Mouse (Mus musculus): Measurements from ENCODE around the gene Ddr2.

DNA sequence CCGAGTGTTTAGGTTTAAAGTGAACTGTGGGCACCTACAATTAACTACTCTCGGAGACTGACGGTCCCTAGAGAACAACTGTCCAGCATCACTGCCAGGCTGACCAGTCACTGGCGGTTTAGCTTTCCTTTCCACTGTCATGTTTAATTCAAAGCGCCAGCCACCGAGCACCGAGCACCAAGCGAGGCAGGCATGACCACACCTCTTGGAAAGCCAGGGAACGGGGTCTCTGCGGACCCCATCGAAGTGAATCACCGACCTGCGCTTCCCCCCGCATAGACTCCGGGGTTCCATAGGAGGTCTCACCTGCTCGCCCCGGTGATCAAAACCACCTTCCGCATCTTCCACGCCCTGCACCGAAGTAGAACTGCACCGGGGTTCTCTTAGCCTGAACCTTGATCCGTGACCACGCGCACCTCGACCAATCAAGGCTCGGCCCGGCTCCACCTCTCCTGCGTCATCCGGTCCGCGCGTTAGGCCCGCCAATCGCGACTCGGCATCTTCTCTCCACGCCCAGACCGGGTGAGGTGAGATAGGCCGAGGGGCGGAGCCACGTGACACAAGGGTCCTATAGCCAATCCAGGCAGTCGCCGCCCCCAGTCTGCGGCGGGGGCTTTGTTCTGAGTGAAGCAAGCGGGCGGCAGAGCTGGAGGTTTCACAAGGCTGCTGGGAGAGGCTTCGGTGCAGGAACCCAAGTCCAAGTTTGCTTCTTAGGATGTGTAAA lies 141.6 kb downstream of the Ddr2 start, which contains the start of gene Hsd17b7:
- TF ChIP-seq CTCF (conservative IDR thresholded peaks at IDR 0.05; ENCODE audit: low read length) (no peak), POU5F1 (IDR thresholded peaks at IDR 0.05; ENCODE audit: borderline replicate concordance, low read length) (no peak)
